Mouse (Mus musculus): ENCODE data around the gene Lrrk1. TPM values are rescaled to one million over a fixed set of nuclear protein-coding genes. Genes with fewer than 3 reads are reported as not detected.

Lrrk1 gene
- polyA plus RNA-seq, 1 experiment from 2014 or later, result 19.5 TPM

GRCm38 (mm10) chr7:66176929-66177328 lies 211.2 kb downstream of the Lrrk1 start:
- Histone ChIP-seq H3K9me3 (no peaks in the 10 kb centered on the region), H3K4me3 (replicated peaks) (no peak overlapping the region), H3K27me3 (replicated peaks) (no peaks in the 10 kb centered on the region), H3K4me2 (no peak overlapping the region), H3K4me1 (no peaks in the 10 kb centered on the region), H3K27ac (no peak overlapping the region), H3K9ac (no peak overlapping the region), H3K36me3 (peaks cover 10% of the 10 kb centered on the region; the same call in 1 of the 2 replicates)
- ATAC-seq (ENCODE audit: insufficient read depth, low FRiP score, low read depth), result no peak
- WGBS, result 79% methylated on average over 4 of the region's 4 CpGs

Small RNAs within 50 kb of the gene (microRNA-seq; reads per million reads assigned to microRNA genes)
- not detected for gene Mir7057

Other genes with a start within 250 kb of the Lrrk1 start
- not detected in 2 replicates for gene Gm10974, start 22.4 kb downstream of the Lrrk1 start, polyA plus RNA-seq (2015; fragmentation: Nextera tagmentation; extraction: Ambion mirVana)
- gene Aldh1a3, start 39.2 kb upstream of the Lrrk1 start, polyA plus RNA-seq (2015; fragmentation: Nextera tagmentation; extraction: Ambion mirVana), result 9.5 and 11.5 TPM in 2 replicates

All from stomach, embryonic 15.5 days (tissue).